Mouse (Mus musculus): ENCODE measurements around the gene Apip.

DNA sequence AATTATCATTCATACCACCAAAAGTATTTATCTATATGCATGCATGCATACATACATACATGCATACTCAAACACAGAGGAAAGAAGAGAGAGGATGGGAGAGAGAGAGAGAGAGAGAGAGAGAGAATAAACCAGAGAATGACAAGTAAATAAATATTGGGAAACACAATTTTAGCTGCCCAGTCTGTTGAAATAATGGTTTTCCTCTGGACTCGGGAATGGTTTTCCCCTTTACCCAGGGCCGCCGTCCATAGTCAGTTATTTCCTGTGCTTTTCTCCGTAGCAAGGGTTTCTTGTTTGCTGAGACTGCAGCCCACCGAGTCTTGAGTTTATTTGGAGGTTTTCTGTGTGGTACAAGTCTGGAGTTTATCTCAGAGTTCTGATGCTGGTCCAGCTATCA is 8.2 kb downstream of the Apip start:
- TF ChIP-seq CTCF (IDR thresholded peaks at IDR 0.05; ENCODE audit: extremely low read depth, insufficient read depth, insufficient read length, insufficient replicate concordance) = no peak
- TF ChIP-seq POLR2A (IDR thresholded peaks at IDR 0.05; ENCODE audit: low read depth, low read length) = no peak

All from spleen, adult 2 months (tissue).